Mouse (Mus musculus) frontal cortex, adult 2 months (tissue): ENCODE data around the gene Sytl2. TPM values are rescaled to one million over a fixed set of nuclear protein-coding genes. Genes with fewer than 3 reads are reported as not detected.

Source experiments
- DNase-seq, 2 experiments: peaks; one replicate each; pipeline ENCODE4 v3.0.0; 2022; ENCODE audit warnings: low spot score in 1 of 2; ENCODE audit errors: extremely low spot score in 1 of 2
- polyA plus RNA-seq: library from polyadenylated mRNA; depleted of rRNA; stranded (reverse); fragments of >200 nt; gene quantifications from 2 replicates; pipeline ENCODE4 v1.2.3, GENCODE M21; 2012

Gene Sytl2
- polyA plus RNA-seq, 1 experiment = 63.6 TPM

DNA sequence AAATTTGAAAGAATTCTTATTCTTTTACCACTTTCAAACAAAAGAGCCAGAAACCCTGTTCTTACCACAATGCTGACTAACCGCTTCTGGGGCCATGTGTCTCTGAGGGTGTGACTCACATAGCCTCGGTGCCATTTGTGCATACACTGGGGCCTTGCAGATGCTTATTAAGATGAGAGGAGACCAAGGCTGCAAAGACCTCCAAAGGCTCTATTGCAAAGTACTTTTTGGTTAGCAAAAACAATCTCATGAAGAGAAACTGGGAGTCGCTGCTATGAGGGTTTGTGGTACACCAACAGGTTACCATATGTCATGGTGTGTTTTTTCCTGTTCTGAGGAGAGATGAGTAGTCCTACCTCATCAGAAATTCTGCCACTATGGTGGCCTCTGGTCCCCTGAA is 53.4 kb downstream of the Sytl2 start:
- DNase-seq = no peak

- no peak for DNase-seq
Observed at GRCm38 (mm10) chr7:90355995-90356394, 53.9 kb downstream of the Sytl2 start.

DNA sequence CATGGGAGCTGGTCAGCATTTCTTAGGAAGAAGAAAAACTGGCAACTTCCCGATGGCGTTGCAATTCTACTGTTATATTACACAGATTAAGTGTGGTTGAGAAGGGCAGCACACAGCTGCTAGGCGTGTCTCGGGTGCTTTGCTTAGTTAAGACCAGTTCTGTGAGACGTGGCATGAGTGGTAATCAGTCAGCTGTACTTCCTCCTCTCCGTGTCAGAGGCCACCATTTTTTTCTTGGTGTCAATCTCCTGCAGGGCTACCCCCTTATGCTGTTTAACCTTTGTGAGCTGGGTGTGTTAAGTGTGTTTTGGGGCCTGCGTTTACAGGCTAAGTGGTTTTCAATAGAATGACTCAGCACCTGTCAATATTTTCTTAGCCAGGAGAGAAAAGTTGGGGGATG is 60.7 kb downstream of the Sytl2 start:
- DNase-seq = no peak

DNA sequence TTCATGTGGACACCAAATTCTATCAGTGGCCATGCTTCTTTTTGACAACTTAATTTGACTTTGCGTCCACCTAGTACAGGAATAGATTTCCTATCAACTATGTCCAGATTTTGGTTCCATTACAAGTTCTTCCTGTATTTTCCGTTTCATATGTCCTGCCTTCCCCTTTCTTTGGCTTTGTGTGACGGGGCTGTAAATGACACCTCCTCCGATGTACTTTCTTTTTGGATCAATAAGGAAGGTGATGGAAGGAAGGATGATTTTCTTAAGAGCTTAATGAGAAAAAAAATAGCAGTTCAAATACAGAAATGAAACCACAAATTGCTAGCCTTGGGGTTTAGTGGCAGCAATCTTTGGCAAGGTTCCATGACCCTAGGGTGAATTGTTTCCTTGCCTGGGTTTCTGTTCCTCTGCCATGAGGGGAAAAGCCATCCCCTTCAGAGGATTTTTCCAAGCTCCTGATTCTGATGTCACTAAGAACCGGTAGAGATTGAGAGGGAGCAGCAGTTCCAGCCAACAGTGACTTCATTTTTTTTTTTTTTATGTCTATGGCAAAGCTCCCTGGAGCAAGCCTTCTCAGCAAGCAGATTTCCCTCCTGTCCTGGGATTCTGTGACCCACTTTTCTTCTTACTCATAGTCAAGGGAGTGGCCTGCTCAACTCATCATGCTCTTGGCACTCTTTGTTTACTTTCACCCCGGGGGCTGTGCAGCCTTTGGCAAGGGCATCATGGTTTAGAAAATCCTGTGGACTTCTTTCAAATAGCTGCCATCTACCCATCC is 68.2 kb downstream of the Sytl2 start:
- no peak for DNase-seq

- no peak for DNase-seq
Observed at GRCm38 (mm10) chr7:90372804-90373203, 70.8 kb downstream of the Sytl2 start.

- no peak for DNase-seq
Observed at GRCm38 (mm10) chr7:90384411-90384810, 82.4 kb downstream of the Sytl2 start.

- DNase-seq = peak; percentile 58 to 80
Observed at GRCm38 (mm10) chr7:90386885-90387459, 84.9 kb downstream of the Sytl2 start.

DNA sequence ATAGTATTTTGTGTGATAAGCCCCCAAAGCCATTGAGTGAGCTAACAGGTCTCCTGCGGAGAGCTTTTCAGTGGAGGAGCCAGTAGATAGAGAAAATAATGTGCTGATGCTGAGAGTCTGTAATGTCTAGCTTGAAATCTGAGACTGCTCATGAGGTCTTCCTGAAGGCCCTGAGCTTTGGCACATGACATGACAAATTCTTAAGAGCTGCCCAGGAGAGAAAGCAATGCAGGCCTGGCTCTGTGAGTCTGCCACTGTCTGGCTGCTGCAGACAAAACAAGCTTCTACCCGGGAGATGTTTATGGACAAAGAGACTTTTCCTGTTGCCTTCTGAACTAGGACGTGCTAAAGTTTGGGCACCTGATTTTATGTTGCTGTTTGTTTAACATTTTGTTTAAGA is 87.7 kb downstream of the Sytl2 start:
- no peak for DNase-seq

DNA sequence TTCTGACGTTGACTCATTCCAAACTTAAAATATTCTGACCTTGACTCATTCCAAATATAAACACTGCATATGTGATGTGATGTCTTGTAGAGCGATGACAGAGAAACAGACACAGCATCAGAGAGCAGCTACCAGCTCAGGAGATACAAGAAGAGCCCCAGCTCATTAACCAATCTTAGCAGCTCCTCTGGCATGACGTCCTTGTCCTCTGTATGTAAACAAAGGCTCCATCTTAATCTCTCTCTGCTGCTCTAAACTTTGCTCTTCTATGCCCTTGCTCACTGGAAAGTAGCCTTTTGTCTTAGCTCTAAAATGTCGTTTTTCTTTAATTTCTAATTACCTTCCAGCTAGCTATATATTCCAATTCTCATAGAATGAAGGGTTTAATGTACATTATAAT is 93.0 kb downstream of the Sytl2 start:
- no peak for DNase-seq

- no peak for DNase-seq
Observed at GRCm38 (mm10) chr7:90395928-90396327, 93.9 kb downstream of the Sytl2 start.

DNA sequence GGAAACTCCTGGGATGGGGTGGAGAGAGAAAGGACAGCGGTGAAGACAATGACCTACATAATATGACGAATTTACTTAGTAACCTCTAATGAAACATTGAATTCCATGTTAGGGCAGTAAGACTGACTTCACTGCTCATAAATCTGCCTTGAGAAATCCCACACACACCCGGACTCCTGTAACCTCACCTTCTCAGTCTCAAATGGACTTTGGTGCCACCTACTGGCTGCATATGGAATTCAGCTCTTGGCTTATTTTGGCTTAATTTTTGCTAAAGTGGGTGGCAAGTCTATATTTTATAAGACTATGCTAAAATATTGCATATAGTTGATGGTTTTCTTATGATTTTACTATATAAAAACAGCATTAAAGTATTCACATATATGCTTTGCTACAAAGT is 107.9 kb downstream of the Sytl2 start:
- DNase-seq = peak in 1 of 2 experiments; percentile 85

- peak; percentile 85 to 87 for DNase-seq
Observed at GRCm38 (mm10) chr7:90426020-90427001, 124.3 kb downstream of the Sytl2 start, which contains the start of gene Ccdc89. TSS of gene Ccdc89 (plus strand) at chr7:90426577.

DNA sequence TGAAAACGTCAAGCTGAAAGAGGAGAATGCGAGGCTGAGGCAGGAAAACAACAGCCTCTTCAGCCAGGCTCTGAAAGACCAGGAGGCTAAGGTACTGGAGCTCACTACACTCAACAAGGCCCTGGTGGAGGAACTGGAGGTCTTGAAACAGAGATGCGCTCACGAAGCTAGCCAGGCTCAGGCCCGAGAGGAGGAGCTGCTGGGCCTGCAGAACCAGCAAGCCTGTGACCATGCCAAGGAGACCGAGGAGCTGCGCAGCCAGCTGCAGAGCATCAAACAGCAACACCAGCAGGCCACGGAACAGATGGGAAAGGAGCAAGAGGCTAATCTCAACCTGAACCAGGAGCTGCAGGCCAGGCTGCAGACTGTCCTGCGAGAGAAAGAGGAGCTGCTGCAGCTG is 125.0 kb downstream of the Sytl2 start:
- DNase-seq = no peak

GRCm38 (mm10) chr7:90432221-90432620 is 130.2 kb downstream of the Sytl2 start:
- no peak for DNase-seq

DNA sequence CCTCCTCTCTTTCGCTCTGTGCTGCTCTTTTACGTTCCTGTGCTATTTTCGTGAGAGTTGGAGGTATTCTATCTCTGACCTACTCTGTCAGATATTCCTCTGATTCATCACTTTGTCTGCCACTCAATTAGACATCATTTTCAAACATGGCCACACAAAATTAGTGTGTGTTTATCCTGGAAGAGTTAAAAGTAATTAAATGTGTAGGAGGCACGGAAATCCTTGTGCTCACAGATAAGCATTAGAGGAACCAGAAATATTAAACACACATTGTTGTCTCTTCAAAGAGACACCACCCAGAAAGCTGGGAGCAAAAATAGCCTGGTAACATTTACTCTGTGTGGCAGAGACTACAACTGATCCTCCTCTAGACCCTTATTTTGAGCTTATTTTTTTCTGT is 138.0 kb downstream of the Sytl2 start:
- DNase-seq = no peak

- no peak for DNase-seq
Observed at GRCm38 (mm10) chr7:90442070-90442469, 140.0 kb downstream of the Sytl2 start.

DNA sequence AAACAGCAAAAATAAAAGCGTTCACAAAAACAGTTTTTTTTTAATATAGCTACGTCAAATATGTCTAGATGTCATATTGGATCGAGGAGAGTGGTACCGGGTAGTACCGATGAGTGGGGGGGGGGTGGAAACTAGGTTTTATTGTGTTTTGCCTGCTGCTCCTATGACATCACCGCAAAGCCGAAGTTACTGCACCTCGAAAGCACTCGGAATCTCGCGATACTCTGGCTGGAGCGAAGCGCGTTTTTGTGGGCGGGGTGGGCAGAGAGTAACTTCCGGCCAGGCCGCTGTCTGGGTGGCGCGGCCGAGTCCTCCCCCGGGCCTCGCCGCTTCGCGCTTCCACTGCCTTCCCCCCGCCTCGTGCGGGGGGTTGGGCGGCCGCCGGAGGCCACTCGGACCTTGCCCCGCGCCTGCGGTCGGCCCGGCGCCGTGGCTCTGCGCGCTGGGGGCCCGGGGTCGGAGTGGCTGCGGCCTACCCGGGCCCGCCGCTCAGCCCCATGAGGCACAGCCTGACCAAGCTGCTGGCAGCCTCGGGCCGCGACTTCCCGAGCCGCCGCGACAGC is 140.5 kb downstream of the Sytl2 start, which contains the start of gene Crebzf:
Gene Crebzf (plus strand): TSS at position 212 of the 563 bp plus-strand sequence.
- DNase-seq = peak; percentile 93 to 97

GRCm38 (mm10) chr7:90443101-90444091 is 141.3 kb downstream of the Sytl2 start:
- DNase-seq = peak in 1 of 2 experiments; percentile 62

- DNase-seq = no peak
Observed at GRCm38 (mm10) chr7:90444206-90444605, 142.2 kb downstream of the Sytl2 start.
